Mouse (Mus musculus) testis, adult 2 months (tissue): ENCODE measurements at regions not wholly inside any gene's neighbourhood (a gene's known extent, or its start where the extent isn't known, plus 50 kb on each side); places are given as distances from the start of the nearest gene placed in this dataset.

Source experiments
- H3K27ac ChIP-seq: fragments of 200-500 bp; 2 replicates; pipeline ENCODE4 v1.5.1; 2012; ENCODE audit warnings: low read depth, low read length; ENCODE audit not compliant: control insufficient read depth, insufficient read depth
- H3K27me3 ChIP-seq: fragments of 200-500 bp; 2 replicates; pipeline ENCODE4 v1.6.1; 2012; ENCODE audit warnings: mild to moderate bottlenecking, low read length, moderate library complexity; ENCODE audit not compliant: control insufficient read depth, insufficient read depth
- H3K36me3 ChIP-seq: fragments of 200-500 bp; 2 replicates; pipeline ENCODE4 v1.6.1; 2012; ENCODE audit warnings: mild to moderate bottlenecking, low read length; ENCODE audit not compliant: control insufficient read depth, insufficient read depth
- H3K4me1 ChIP-seq: fragments of 200-500 bp; 2 replicates; pipeline ENCODE4 v1.6.1; 2012; ENCODE audit warnings: low read length; ENCODE audit not compliant: control insufficient read depth, insufficient read depth
- H3K4me3 ChIP-seq: fragments of 200-500 bp; 2 replicates; pipeline ENCODE4 v1.5.1; 2012; ENCODE audit warnings: low read depth, mild to moderate bottlenecking, low read length, moderate library complexity, mixed read lengths; ENCODE audit not compliant: control insufficient read depth
- CTCF ChIP-seq: fragments of 200-500 bp; IDR thresholded peaks from 2 replicates; pipeline ENCODE4 v1.5.1; 2012; ENCODE audit warnings: low read depth, mild to moderate bottlenecking, inconsistent platforms, low read length, moderate library complexity; ENCODE audit not compliant: control insufficient read depth, insufficient read depth, insufficient replicate concordance
- POLR2A ChIP-seq: fragments of 200-500 bp; IDR thresholded peaks from 2 replicates; pipeline ENCODE4 v1.6.1; 2012; ENCODE audit warnings: low read depth, mild to moderate bottlenecking, inconsistent platforms, low read length, moderate library complexity; ENCODE audit not compliant: control insufficient read depth

- no peaks in the 10 kb centered on the region for H3K27me3 ChIP-seq
- H3K36me3 ChIP-seq, result no peaks in the 10 kb centered on the region
- no peaks in the 10 kb centered on the region for H3K4me1 ChIP-seq
- no peak overlapping the region for H3K27ac ChIP-seq
- no peak for TF ChIP-seq CTCF
- no peak for TF ChIP-seq POLR2A
- H3K4me3 ChIP-seq, result no peak overlapping the region
Observed at GRCm38 (mm10) chr12:5668486-5668885, 293.0 kb upstream of the Klhl29 start.

- H3K27ac ChIP-seq, result no peak overlapping the region
- no peak for TF ChIP-seq CTCF
- TF ChIP-seq POLR2A, result no peak
- H3K4me3 ChIP-seq, result no peak overlapping the region
- no peaks in the 10 kb centered on the region for H3K27me3 ChIP-seq
- no peaks in the 10 kb centered on the region for H3K36me3 ChIP-seq
- no peaks in the 10 kb centered on the region for H3K4me1 ChIP-seq
Observed at GRCm38 (mm10) chr12:5637571-5638275, 262.2 kb upstream of the Klhl29 start.

GRCm38 (mm10) chr12:5633971-5634370, 258.5 kb upstream of the Klhl29 start:
- no peak overlapping the region for H3K27ac ChIP-seq
- no peak overlapping the region for H3K4me3 ChIP-seq
- no peaks in the 10 kb centered on the region for H3K27me3 ChIP-seq
- no peaks in the 10 kb centered on the region for H3K36me3 ChIP-seq
- H3K4me1 ChIP-seq, result no peaks in the 10 kb centered on the region
- no peak for TF ChIP-seq CTCF
- no peak for TF ChIP-seq POLR2A

DNA sequence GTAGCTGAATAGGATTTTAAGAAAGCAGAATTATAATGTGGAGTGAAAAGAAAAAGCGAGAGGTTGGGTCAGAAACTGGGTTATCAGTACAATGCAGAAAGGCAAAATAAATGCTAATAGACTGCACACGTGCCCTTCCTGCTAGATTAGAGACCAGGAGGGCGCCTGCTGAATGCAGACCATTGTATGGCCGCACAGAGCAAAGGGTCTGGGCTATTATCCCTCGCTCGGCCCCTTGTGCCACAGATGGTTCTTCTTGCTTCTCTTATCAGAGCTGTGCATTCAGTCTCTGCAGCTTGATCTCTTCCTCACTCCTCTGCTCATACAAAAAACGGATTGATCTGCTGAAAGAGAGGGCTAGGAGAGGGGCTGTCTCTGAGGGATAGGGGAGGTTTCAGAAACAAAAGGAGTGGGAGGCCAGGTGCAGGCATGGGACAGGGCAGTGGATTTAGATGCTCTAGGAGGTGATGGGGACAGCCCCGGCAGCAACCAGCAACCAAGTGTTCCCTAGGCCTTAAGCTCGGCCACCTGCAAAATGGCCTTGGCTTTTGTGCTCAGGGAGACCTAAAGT, 225.7 kb upstream of the Klhl29 start:
- H3K36me3 ChIP-seq, result no peaks in the 10 kb centered on the region
- TF ChIP-seq CTCF, result no peak
- no peak for TF ChIP-seq POLR2A
- H3K4me3 ChIP-seq, result no peak overlapping the region
- no peaks in the 10 kb centered on the region for H3K4me1 ChIP-seq
- no peak overlapping the region for H3K27ac ChIP-seq
- H3K27me3 ChIP-seq, result no peaks in the 10 kb centered on the region

GRCm38 (mm10) chr12:5599426-5599825, 223.9 kb upstream of the Klhl29 start:
- TF ChIP-seq POLR2A (no peak), CTCF (no peak)
- H3K27me3 ChIP-seq, result no peaks in the 10 kb centered on the region
- no peak overlapping the region for H3K4me3 ChIP-seq
- no peak overlapping the region for H3K27ac ChIP-seq
- H3K36me3 ChIP-seq, result no peaks in the 10 kb centered on the region
- H3K4me1 ChIP-seq, result no peaks in the 10 kb centered on the region

GRCm38 (mm10) chr12:5598961-5599360, 223.5 kb upstream of the Klhl29 start:
- no peaks in the 10 kb centered on the region for H3K4me1 ChIP-seq
- no peaks in the 10 kb centered on the region for H3K27me3 ChIP-seq
- no peak overlapping the region for H3K27ac ChIP-seq
- H3K4me3 ChIP-seq, result no peak overlapping the region
- no peak for TF ChIP-seq POLR2A
- TF ChIP-seq CTCF, result no peak
- no peaks in the 10 kb centered on the region for H3K36me3 ChIP-seq

- TF ChIP-seq CTCF, result no peak
- no peak for TF ChIP-seq POLR2A
- no peaks in the 10 kb centered on the region for H3K27me3 ChIP-seq
- no peak overlapping the region for H3K27ac ChIP-seq
- H3K4me3 ChIP-seq, result no peak overlapping the region
- no peaks in the 10 kb centered on the region for H3K36me3 ChIP-seq
- H3K4me1 ChIP-seq, result no peaks in the 10 kb centered on the region
Observed at GRCm38 (mm10) chr12:5572831-5573230, 197.3 kb upstream of the Klhl29 start.
